In genomic region chr19:29019647-29020046, GRCm38 (mm10) we compare ENCODE assay signal across 14 mouse cellular contexts. TPM values are rescaled to one million over a fixed set of nuclear protein-coding genes. Genes with fewer than 3 reads are reported as not detected.
DNase-seq lines count a peak whose midpoint lies in the region; ATAC-seq and TF ChIP-seq lines count a peak whose summit lies in the region.
"Had no signal": no experiment of that assay in that cellular context is flagged by ENCODE, and none has a peak within 500 bp of the region (broad histone marks: within the 10 kb centered on the region; RNA-seq: fewer than 3 reads in every experiment).

No protein-coding gene starts in this region.

- TF ChIP-seq EP300 in liver, embryonic 14.5 days (IDR thresholded peaks at IDR 0.05; ENCODE audit: low read depth), result no peak

- in situ Hi-C loops in ES-E14 (cut with MboI; ENCODE audit: low sequenced_read_pairs in 2 of 2, unreplicated experiment in 2 of 2), result no loop called here

- H3K9ac ChIP-seq in forebrain, postnatal 0 days, result no peak overlapping the region
- H3K9ac ChIP-seq in forebrain, embryonic 11.5 days (ENCODE audit: low read length), result no peak overlapping the region
- H3K9ac ChIP-seq in liver, embryonic 11.5 days (ENCODE audit: low read depth, low read length), result no peak overlapping the region
- H3K9ac ChIP-seq in ES-E14 (ENCODE audit: insufficient read depth, low read depth, low read length, poor library complexity, severe bottlenecking), result no peak overlapping the region
- no peak overlapping the region for H3K9ac ChIP-seq in liver, embryonic 14.5 days (replicated peaks)
- H3K9ac ChIP-seq: embryonic facial prominence, embryonic 12.5 days; forebrain, embryonic 13.5 days; kidney, embryonic 15.5 days; limb, embryonic 13.5 days had no signal

- no peak overlapping the region for H3K27ac ChIP-seq in forebrain, postnatal 0 days (ENCODE audit: low read depth, low read length)
- no peak overlapping the region for H3K27ac ChIP-seq in forebrain, embryonic 11.5 days (ENCODE audit: low read depth, low read length)
- H3K27ac ChIP-seq in liver, embryonic 11.5 days (ENCODE audit: low read depth, low read length), result no peak overlapping the region
- H3K27ac ChIP-seq in ES-E14 (ENCODE audit: insufficient read depth, low read depth, low read length, poor library complexity, severe bottlenecking), result no peak overlapping the region
- H3K27ac ChIP-seq in liver, embryonic 14.5 days, result no peak overlapping the region
- H3K27ac ChIP-seq: embryonic facial prominence, embryonic 12.5 days; forebrain, embryonic 13.5 days; kidney, embryonic 15.5 days; limb, embryonic 13.5 days had no signal

- no peaks in the 10 kb centered on the region for H3K9me3 ChIP-seq in forebrain, postnatal 0 days (ENCODE audit: low read length)
- no peaks in the 10 kb centered on the region for H3K9me3 ChIP-seq in forebrain, embryonic 11.5 days (ENCODE audit: control insufficient read depth, low read length)
- H3K9me3 ChIP-seq in liver, embryonic 11.5 days (ENCODE audit: control insufficient read depth, low read length), result no peaks in the 10 kb centered on the region
- H3K9me3 ChIP-seq in ES-E14 (ENCODE audit: control insufficient read depth, insufficient read depth, low read depth, low read length), result no peaks in the 10 kb centered on the region
- no peaks in the 10 kb centered on the region for H3K9me3 ChIP-seq in liver, embryonic 14.5 days (ENCODE audit: control insufficient read depth, low read length)
- H3K9me3 ChIP-seq: embryonic facial prominence, embryonic 12.5 days; forebrain, embryonic 13.5 days; kidney, embryonic 15.5 days; limb, embryonic 13.5 days had no signal

- no peak for DNase-seq in forebrain, postnatal 0 days
- no peak for DNase-seq in forebrain, embryonic 11.5 days (ENCODE audit: low spot score)
- DNase-seq in liver (peak; percentile 11), ES-E14 (ENCODE audit: low read depth, low spot score) (no peak)
- no peak for DNase-seq in liver, embryonic 11.5 days (ENCODE audit: low spot score)
- no peak for DNase-seq in liver, embryonic 14.5 days (ENCODE audit: low read depth in 3 of 3, low spot score in 3 of 3)
- no peak for DNase-seq in frontal cortex, postnatal 10 days (ENCODE audit: low spot score in 2 of 2)
- DNase-seq in heart, postnatal 36 days, result no peak

- H3K4me1 ChIP-seq in forebrain, postnatal 0 days (ENCODE audit: insufficient read depth), result no peaks in the 10 kb centered on the region
- H3K4me1 ChIP-seq in forebrain, embryonic 11.5 days (replicated peaks; ENCODE audit: control insufficient read depth, insufficient read depth, low read length), result 0 out of 2 replicates have a peak, but pooled peaks cover 3% of the 10 kb centered on the region
- no peaks in the 10 kb centered on the region for H3K4me1 ChIP-seq in liver, embryonic 11.5 days (replicated peaks; ENCODE audit: control insufficient read depth, insufficient read depth, low read length)
- H3K4me1 ChIP-seq in ES-E14 (ENCODE audit: control insufficient read depth in 2 of 2, insufficient read depth in 2 of 2, low read length in 2 of 2, poor library complexity in 1 of 2), result 0 out of 4 replicates have a peak, but pooled peaks cover 0 to 2% of the 10 kb centered on the region in 2 experiments
- no peaks in the 10 kb centered on the region for H3K4me1 ChIP-seq in liver, embryonic 14.5 days (replicated peaks; ENCODE audit: control insufficient read depth in 2 of 2, insufficient read depth in 2 of 2, low read length in 1 of 2)
- H3K4me1 ChIP-seq: embryonic facial prominence, embryonic 12.5 days; kidney, embryonic 15.5 days had no signal

- intact Hi-C loops in heart, postnatal 36 days (cut with DNase I), result no loop called here

- H3K27me3 ChIP-seq in forebrain, postnatal 0 days (ENCODE audit: insufficient read depth, low read length), result no peaks in the 10 kb centered on the region
- H3K27me3 ChIP-seq in forebrain, embryonic 11.5 days (ENCODE audit: control insufficient read depth, insufficient read depth, low read length), result no peaks in the 10 kb centered on the region
- H3K27me3 ChIP-seq in liver, embryonic 11.5 days (replicated peaks; ENCODE audit: control insufficient read depth, insufficient read depth, low read length), result no peaks in the 10 kb centered on the region
- no peaks in the 10 kb centered on the region for H3K27me3 ChIP-seq in liver, embryonic 14.5 days (ENCODE audit: control insufficient read depth, insufficient read depth, low read length)
- H3K27me3 ChIP-seq: embryonic facial prominence, embryonic 12.5 days; forebrain, embryonic 13.5 days; kidney, embryonic 15.5 days; limb, embryonic 13.5 days had no signal

- ATAC-seq in forebrain, postnatal 0 days, result no peak
- ATAC-seq in forebrain, embryonic 11.5 days (replicated peaks; ENCODE audit: low FRiP score), result no peak
- no peak for ATAC-seq in liver, embryonic 11.5 days (replicated peaks; ENCODE audit: low FRiP score)
- no peak for ATAC-seq in liver, embryonic 14.5 days (ENCODE audit: insufficient read depth)
- ATAC-seq: forebrain, embryonic 13.5 days had no signal

- no peak overlapping the region for H3K4me2 ChIP-seq in forebrain, postnatal 0 days (ENCODE audit: low read depth)
- no peak overlapping the region for H3K4me2 ChIP-seq in forebrain, embryonic 11.5 days (ENCODE audit: low read depth, low read length, severe bottlenecking)
- no peak overlapping the region for H3K4me2 ChIP-seq in liver, embryonic 11.5 days
- no peak overlapping the region for H3K4me2 ChIP-seq in liver, embryonic 14.5 days (ENCODE audit: low read depth)
- H3K4me2 ChIP-seq: embryonic facial prominence, embryonic 12.5 days; forebrain, embryonic 13.5 days; kidney, embryonic 15.5 days; limb, embryonic 13.5 days had no signal

- no peak overlapping the region for H3K4me3 ChIP-seq in forebrain, postnatal 0 days (ENCODE audit: low read depth, low read length)
- no peak overlapping the region for H3K4me3 ChIP-seq in forebrain, embryonic 11.5 days (ENCODE audit: low read depth, low read length)
- no peak overlapping the region for H3K4me3 ChIP-seq in liver, embryonic 11.5 days (ENCODE audit: low read depth, low read length)
- H3K4me3 ChIP-seq in ES-E14 (ENCODE audit: insufficient read depth in 1 of 2, low read depth in 1 of 2, low read length in 2 of 2, poor library complexity in 1 of 2, severe bottlenecking in 1 of 2), result no peak overlapping the region
- no peak overlapping the region for H3K4me3 ChIP-seq in liver, embryonic 14.5 days (ENCODE audit: insufficient read depth in 1 of 2, low read depth in 2 of 2, low read length in 2 of 2)
- H3K4me3 ChIP-seq: embryonic facial prominence, embryonic 12.5 days; forebrain, embryonic 13.5 days; kidney, embryonic 15.5 days; limb, embryonic 13.5 days had no signal

- H3K36me3 ChIP-seq in forebrain, postnatal 0 days (ENCODE audit: insufficient read depth), result peaks cover 51% of the 10 kb centered on the region
- peaks cover 4% of the 10 kb centered on the region; the same call in 1 of the 2 replicates for H3K36me3 ChIP-seq in forebrain, embryonic 11.5 days (ENCODE audit: control insufficient read depth, insufficient read depth, low read length)
- peaks cover 28% of the 10 kb centered on the region for H3K36me3 ChIP-seq in liver, embryonic 11.5 days (ENCODE audit: control insufficient read depth, insufficient read depth, low read length)
- peaks cover 21% of the 10 kb centered on the region for H3K36me3 ChIP-seq in ES-E14 (ENCODE audit: control insufficient read depth, insufficient read depth, low read length, poor library complexity, severe bottlenecking)
- peaks cover 28% of the 10 kb centered on the region for H3K36me3 ChIP-seq in liver, embryonic 14.5 days (replicated peaks; ENCODE audit: control insufficient read depth, insufficient read depth, low read depth)

- WGBS in forebrain, postnatal 0 days, result 94% methylated on average over 3 of the region's 3 CpGs
- 94% methylated on average over 3 of the region's 3 CpGs for WGBS in forebrain, embryonic 11.5 days
- 85% methylated on average over 3 of the region's 3 CpGs for WGBS in liver, embryonic 11.5 days
- WGBS in liver, embryonic 14.5 days (ENCODE audit: insufficient replicate concordance), result 74% methylated on average over 3 of the region's 3 CpGs

- peak; percentile 28; the same call in 1 of the 2 replicates for TF ChIP-seq CTCF in forebrain, postnatal 0 days (IDR thresholded peaks at IDR 0.05; ENCODE audit: low read depth)
- TF ChIP-seq CTCF in liver, embryonic 14.5 days (IDR thresholded peaks at IDR 0.05; ENCODE audit: low read depth), result peak; percentile 65

RNA-seq across cellular contexts. Expression of gene Ak3, which starts 28.1 kb away (rescaled TPM):
- total RNA-seq in forebrain, postnatal 0 days (2014; rRNA removed), result 62.5 and 76.5 TPM in 2 replicates
- polyA plus RNA-seq in forebrain, postnatal 0 days (2015; fragmentation: Nextera tagmentation; extraction: Ambion mirVana), result 58.0 and 68.2 TPM in 2 replicates
- 83.8 and 88.7 TPM in 2 replicates for polyA plus RNA-seq in forebrain, embryonic 11.5 days (2014; fragmentation: Nextera tagmentation; extraction: Ambion mirVana)
- 90.6 and 98.4 TPM in 2 replicates for polyA plus RNA-seq in liver, embryonic 11.5 days (2014; fragmentation: Nextera tagmentation; extraction: Ambion mirVana)
- total RNA-seq in ES-E14 (2012; rRNA removed), result 13.8 and 14.0 TPM in 2 replicates
- polyA plus RNA-seq in liver, embryonic 14.5 days (2012; rRNA removed), result 12.0 and 16.3 TPM in 2 replicates
- polyA plus RNA-seq in liver, embryonic 14.5 days (2014; fragmentation: Nextera tagmentation; extraction: Ambion mirVana), result 41.5 and 44.0 TPM in 2 replicates
- total RNA-seq in heart, postnatal 36 days (2021), result 100 to 1,000 TPM in 1 of 2 experiments, 10 to 100 TPM in 1; 96.1 to 123 TPM

RNA-seq across cellular contexts. Expression of gene Cdc37l1, which starts 29.5 kb away (rescaled TPM):
- total RNA-seq in forebrain, postnatal 0 days (2014; rRNA removed), result 57.8 and 78.9 TPM in 2 replicates
- 23.8 and 30.7 TPM in 2 replicates for polyA plus RNA-seq in forebrain, postnatal 0 days (2015; fragmentation: Nextera tagmentation; extraction: Ambion mirVana)
- 52.0 and 55.7 TPM in 2 replicates for polyA plus RNA-seq in forebrain, embryonic 11.5 days (2014; fragmentation: Nextera tagmentation; extraction: Ambion mirVana)
- 27.9 and 29.6 TPM in 2 replicates for polyA plus RNA-seq in liver, embryonic 11.5 days (2014; fragmentation: Nextera tagmentation; extraction: Ambion mirVana)
- 46.8 and 52.7 TPM in 2 replicates for total RNA-seq in ES-E14 (2012; rRNA removed)
- polyA plus RNA-seq in liver, embryonic 14.5 days (2012; rRNA removed), result 5.8 and 8.3 TPM in 2 replicates
- polyA plus RNA-seq in liver, embryonic 14.5 days (2014; fragmentation: Nextera tagmentation; extraction: Ambion mirVana), result 8.0 and 8.7 TPM in 2 replicates
- total RNA-seq in heart, postnatal 36 days (2021), result 10 to 100 TPM; 63.6 to 69.9 TPM

RNA-seq across cellular contexts. Expression of gene 4430402I18Rik, which starts 52.0 kb away (rescaled TPM):
- 1.9 and 2.1 TPM in 2 replicates for total RNA-seq in forebrain, postnatal 0 days (2014; rRNA removed)
- polyA plus RNA-seq in forebrain, postnatal 0 days (2015; fragmentation: Nextera tagmentation; extraction: Ambion mirVana), result 4.1 and 4.7 TPM in 2 replicates
- polyA plus RNA-seq in forebrain, embryonic 11.5 days (2014; fragmentation: Nextera tagmentation; extraction: Ambion mirVana), result 0.19 and 1.2 TPM in 2 replicates
- 0.70 and 1.2 TPM in 2 replicates for polyA plus RNA-seq in liver, embryonic 11.5 days (2014; fragmentation: Nextera tagmentation; extraction: Ambion mirVana)
- total RNA-seq in ES-E14 (2012; rRNA removed), result 0.31 and 0.69 TPM in 2 replicates
- 1.5 and 2.8 TPM in 2 replicates for polyA plus RNA-seq in liver, embryonic 14.5 days (2012; rRNA removed)
- polyA plus RNA-seq in liver, embryonic 14.5 days (2014; fragmentation: Nextera tagmentation; extraction: Ambion mirVana), result 1.4 and 3.1 TPM in 2 replicates
- 10 to 100 TPM; 22.9 to 25.9 TPM for total RNA-seq in heart, postnatal 36 days (2021)
- total RNA-seq: hematopoietic stem cell, adult 5-6 weeks; neutrophil, adult 5-6 weeks had no signal

RNA-seq across cellular contexts. Expression of gene Plpp6, which starts 55.9 kb away (rescaled TPM):
- total RNA-seq in forebrain, postnatal 0 days (2014; rRNA removed), result 17.6 and 22.6 TPM in 2 replicates
- 13.2 and 17.8 TPM in 2 replicates for polyA plus RNA-seq in forebrain, postnatal 0 days (2015; fragmentation: Nextera tagmentation; extraction: Ambion mirVana)
- 6.1 and 6.4 TPM in 2 replicates for polyA plus RNA-seq in forebrain, embryonic 11.5 days (2014; fragmentation: Nextera tagmentation; extraction: Ambion mirVana)
- polyA plus RNA-seq in liver, embryonic 11.5 days (2014; fragmentation: Nextera tagmentation; extraction: Ambion mirVana), result 3.8 and 5.0 TPM in 2 replicates
- total RNA-seq in ES-E14 (2012; rRNA removed), result 2.0 and 3.0 TPM in 2 replicates
- polyA plus RNA-seq in liver, embryonic 14.5 days (2012; rRNA removed), result 1.3 and 1.5 TPM in 2 replicates
- polyA plus RNA-seq in liver, embryonic 14.5 days (2014; fragmentation: Nextera tagmentation; extraction: Ambion mirVana), result 2.0 and 3.5 TPM in 2 replicates
- total RNA-seq in heart, postnatal 36 days (2021), result 1 to 10 TPM; 6.2 to 7.2 TPM
